13 mouse cellular contexts compared by ENCODE assay signal in the genomic region with DNA sequence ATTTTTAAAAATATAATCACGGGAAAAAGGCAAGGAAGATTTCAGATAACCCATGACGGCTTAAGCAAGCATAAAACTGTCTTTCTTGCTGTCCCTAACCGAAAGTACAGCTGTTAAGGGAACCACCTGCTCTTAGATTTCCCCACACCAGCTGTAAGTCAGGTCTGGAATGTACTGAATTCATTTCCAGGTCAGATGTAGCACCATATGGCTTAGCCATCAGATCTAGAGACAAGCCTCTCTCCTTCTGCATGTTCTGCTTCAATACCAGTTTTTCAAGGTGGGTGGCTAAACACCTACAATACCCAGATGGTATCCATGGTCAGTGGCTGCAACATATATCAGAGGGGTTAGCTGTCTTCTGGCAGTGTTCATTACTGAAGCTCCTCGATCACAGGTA.
A peak's percentile ranks its signal among the peaks of the same experiment; 100 is the strongest.
DNase-seq lines count a peak whose midpoint lies in the region; ATAC-seq and TF ChIP-seq lines count a peak whose summit lies in the region.
"Had no signal": no experiment of that assay in that cellular context is flagged by ENCODE, and none has a peak within 500 bp of the region (broad histone marks: within the 10 kb centered on the region; RNA-seq: fewer than 3 reads in every experiment).

No protein-coding gene starts in this region.

- TF ChIP-seq CTCF in kidney, postnatal 0 days (IDR thresholded peaks at IDR 0.05; ENCODE audit: low read depth): no peak
- TF ChIP-seq CTCF in brain, embryonic 14.5 days (IDR thresholded peaks at IDR 0.05; ENCODE audit: borderline replicate concordance, extremely low read depth, insufficient read depth, insufficient read length): no peak

- no peaks in the 10 kb centered on the region for H3K36me3 ChIP-seq in kidney, postnatal 0 days (ENCODE audit: insufficient read depth, low read length)
- H3K36me3 ChIP-seq: embryonic facial prominence, embryonic 15.5 days; neural tube, embryonic 12.5 days; stomach, embryonic 15.5 days had no signal

- 21% methylated on average over 4 of the region's 4 CpGs for WGBS in kidney, postnatal 0 days

- no peaks in the 10 kb centered on the region for H3K4me1 ChIP-seq in kidney, postnatal 0 days (replicated peaks; ENCODE audit: insufficient read depth, low read length)
- H3K4me1 ChIP-seq: embryonic facial prominence, embryonic 15.5 days; neural tube, embryonic 12.5 days; stomach, embryonic 15.5 days had no signal

- peak; percentile 14 for DNase-seq in cerebellum, adult 11-12 months
- no peak for DNase-seq in cerebellum, postnatal 4 days (ENCODE audit: low spot score in 2 of 2)
- peak; percentile 26 for DNase-seq in kidney, postnatal 0 days (ENCODE audit: low spot score)
- DNase-seq in kidney, adult 8-10 months: no peak
- peak; percentile 74 for DNase-seq in brain, embryonic 14.5 days (ENCODE audit: low read depth)
- peak; percentile 20 for DNase-seq in layer of hippocampus, adult 9-10 months (ENCODE audit: low spot score)
- DNase-seq: heart, postnatal 14 days; kidney, adult 11 months had no signal

- H3K4me2 ChIP-seq in kidney, postnatal 0 days (ENCODE audit: low read length): no peak overlapping the region
- H3K4me2 ChIP-seq: embryonic facial prominence, embryonic 15.5 days; neural tube, embryonic 12.5 days; stomach, embryonic 15.5 days had no signal

- no peaks in the 10 kb centered on the region for H3K9me3 ChIP-seq in kidney, postnatal 0 days (replicated peaks; ENCODE audit: low read length)
- H3K9me3 ChIP-seq: embryonic facial prominence, embryonic 15.5 days; neural tube, embryonic 12.5 days; stomach, embryonic 15.5 days had no signal

- no peak overlapping the region for H3K9ac ChIP-seq in kidney, postnatal 0 days (ENCODE audit: low read depth, low read length)
- H3K9ac ChIP-seq: embryonic facial prominence, embryonic 15.5 days; neural tube, embryonic 12.5 days; stomach, embryonic 15.5 days had no signal

- no peak overlapping the region for H3K4me3 ChIP-seq in kidney, postnatal 0 days (replicated peaks; ENCODE audit: low read depth, low read length)
- H3K4me3 ChIP-seq: embryonic facial prominence, embryonic 15.5 days; neural tube, embryonic 12.5 days; stomach, embryonic 15.5 days had no signal

- no peak overlapping the region for H3K27ac ChIP-seq in kidney, postnatal 0 days
- H3K27ac ChIP-seq: embryonic facial prominence, embryonic 15.5 days; neural tube, embryonic 12.5 days; stomach, embryonic 15.5 days had no signal

- no peak for TF ChIP-seq POLR2A in brain, embryonic 14.5 days (IDR thresholded peaks at IDR 0.05; ENCODE audit: borderline replicate concordance, extremely low read depth, insufficient read depth, insufficient read length, poor library complexity, severe bottlenecking)

- no peaks in the 10 kb centered on the region for H3K27me3 ChIP-seq in kidney, postnatal 0 days (ENCODE audit: insufficient read depth, low read length)
- H3K27me3 ChIP-seq: embryonic facial prominence, embryonic 15.5 days; neural tube, embryonic 12.5 days; stomach, embryonic 15.5 days had no signal

- no peak for ATAC-seq in kidney, postnatal 0 days (replicated peaks; ENCODE audit: low FRiP score, low read depth)
- no peak for ATAC-seq in erythroblast, adult 5-6 weeks (replicated peaks; ENCODE audit: low FRiP score, poor library complexity, severe bottlenecking)
- no peak for ATAC-seq in monocyte, adult 5-6 weeks (replicated peaks; ENCODE audit: insufficient number of reproducible peaks, low FRiP score, low TSS enrichment, poor library complexity, severe bottlenecking)

Comparison
In these comparisons a context has a peak if more than half of its experiments do, and no peak if none do; other contexts are left out.
1. DNase-seq: peak in cerebellum, adult 11-12 months (single experiment), kidney, postnatal 0 days (single experiment), brain, embryonic 14.5 days (single experiment) and layer of hippocampus, adult 9-10 months (single experiment); none in cerebellum, postnatal 4 days (0 of 2) and kidney, adult 8-10 months (0 of 2).